Mouse (Mus musculus): Measurements from ENCODE around the gene Pbp2.

Gene Pbp2

DNA sequence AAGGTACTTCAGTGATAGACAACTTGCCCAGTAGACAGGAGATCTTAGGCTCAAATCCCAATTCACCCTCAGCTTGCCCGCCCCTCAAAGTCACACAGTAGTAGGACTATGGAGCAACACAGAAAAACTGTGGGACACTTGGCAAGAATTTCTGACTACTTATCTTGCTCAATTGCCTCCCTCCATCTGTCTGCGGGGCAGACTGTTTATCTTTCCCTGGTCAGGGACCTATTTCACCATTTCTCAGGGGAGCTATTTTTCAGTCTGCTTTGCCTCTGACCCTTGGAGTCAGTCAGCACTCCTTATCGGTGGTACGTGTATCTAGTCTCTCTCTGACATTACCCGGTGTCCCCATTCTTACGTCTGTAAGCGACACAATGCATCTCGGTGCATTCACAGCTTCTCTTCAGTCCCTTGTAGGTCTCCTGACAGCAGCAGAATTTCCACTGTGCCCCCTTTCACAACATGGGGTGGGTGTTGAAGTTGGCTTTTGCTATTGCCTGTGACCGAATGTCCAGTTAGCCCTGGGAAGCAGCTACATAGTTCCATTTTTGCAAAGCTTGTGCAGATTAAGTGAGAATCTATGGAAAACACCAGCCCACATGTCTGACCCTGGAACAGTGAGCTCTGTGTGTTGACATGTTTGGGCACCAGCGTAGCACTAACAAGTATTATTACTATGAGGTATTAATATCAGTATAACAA lies 7.6 kb downstream of the Pbp2 start:
- no peak for DNase-seq (ENCODE audit: low spot score in 2 of 2)

DNA sequence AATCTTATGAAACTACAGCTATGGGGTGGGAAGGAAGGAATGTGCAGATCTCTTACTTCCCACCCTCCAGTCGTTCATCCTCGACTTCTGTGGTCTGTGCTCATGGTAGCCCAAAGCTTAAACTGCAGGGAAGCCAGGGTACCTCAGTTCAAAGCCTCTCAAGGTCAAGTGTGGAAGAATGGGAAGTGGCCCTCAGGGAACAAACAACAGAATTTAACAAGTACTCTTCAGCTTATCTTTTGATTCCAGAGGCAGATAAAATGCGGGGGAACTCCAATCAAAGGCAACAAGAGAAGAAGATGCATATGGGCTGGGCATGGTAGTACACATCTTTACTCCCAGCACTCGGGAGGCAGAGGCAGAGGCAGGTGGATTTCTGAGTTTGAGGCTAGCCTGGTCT lies 9.7 kb downstream of the Pbp2 start:
- DNase-seq (ENCODE audit: low spot score in 2 of 2) = no peak

DNA sequence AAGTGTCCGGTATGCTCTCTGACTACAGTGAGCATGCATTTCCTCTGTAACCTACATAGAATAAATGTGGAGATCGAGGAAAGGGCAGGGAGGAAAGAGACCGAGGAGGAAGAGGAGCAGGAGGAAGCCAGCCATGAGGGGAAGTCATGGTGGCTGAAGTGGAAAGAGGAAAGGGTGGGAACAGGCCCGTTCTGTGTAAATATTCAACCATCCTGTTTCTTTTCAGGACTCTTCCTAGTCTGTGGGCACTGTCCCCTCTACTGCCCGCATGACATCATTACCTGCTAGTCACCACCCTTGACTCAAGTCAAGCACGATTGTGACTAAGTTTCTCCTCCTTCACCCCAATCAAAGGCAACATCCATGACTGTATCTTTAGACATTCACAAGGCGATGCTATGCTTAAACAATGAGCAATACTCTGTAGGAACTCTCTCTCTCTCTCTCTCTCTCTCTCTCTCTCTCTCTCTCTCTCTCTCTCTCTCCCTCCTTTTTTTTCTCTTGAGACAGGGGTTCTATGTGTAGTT lies 11.1 kb downstream of the Pbp2 start:
- no peak for DNase-seq (ENCODE audit: low spot score in 2 of 2)

DNA sequence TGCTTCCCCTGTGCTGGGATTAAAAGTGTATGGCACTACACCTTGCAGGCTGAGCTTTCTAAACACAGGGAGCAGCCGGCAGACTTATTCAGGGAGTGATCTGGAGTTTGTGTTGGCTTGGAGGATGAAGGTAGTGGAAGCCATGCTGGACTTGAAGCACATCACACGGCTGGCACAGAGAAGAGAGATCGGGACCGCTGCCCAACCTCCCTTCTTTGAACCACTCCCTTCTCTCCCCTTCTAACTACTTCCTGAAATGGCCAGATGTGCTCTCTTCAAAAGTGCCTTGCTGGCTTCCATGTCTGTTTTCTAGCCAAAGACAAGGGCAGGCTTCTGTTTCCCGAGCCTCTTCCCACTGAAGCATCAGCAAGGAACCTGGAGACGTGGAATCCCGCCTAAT lies 12.6 kb downstream of the Pbp2 start:
- DNase-seq (ENCODE audit: low spot score in 2 of 2) = no peak

- DNase-seq (ENCODE audit: low spot score in 2 of 2) = peak in 1 of 2 experiments; percentile 26
Observed at GRCm38 (mm10) chr6:135296267-135296666, 13.9 kb downstream of the Pbp2 start.

GRCm38 (mm10) chr6:135295082-135295861 lies 14.9 kb downstream of the Pbp2 start:
- DNase-seq (ENCODE audit: low spot score in 2 of 2) = peak in 1 of 2 experiments; percentile 15

DNA sequence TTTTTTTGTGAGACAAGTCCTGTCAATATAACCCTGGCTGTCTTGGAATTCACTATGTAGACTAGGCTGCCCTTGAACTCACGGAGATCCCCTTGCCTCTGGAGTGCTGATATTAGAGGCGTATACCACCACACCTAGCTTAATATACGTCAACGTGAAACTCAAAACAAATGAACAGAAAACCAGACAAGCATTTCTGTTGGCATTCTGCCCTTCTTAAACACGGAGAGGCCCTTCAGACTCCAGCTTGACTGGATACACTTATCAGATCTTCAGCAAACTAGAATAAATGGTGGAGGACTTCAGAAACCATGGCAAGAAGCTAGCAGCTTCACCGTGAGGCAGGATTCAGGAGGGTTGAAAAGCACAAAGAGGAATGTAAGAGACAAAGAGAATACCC lies 16.1 kb downstream of the Pbp2 start:
- no peak for DNase-seq (ENCODE audit: low spot score in 2 of 2)

GRCm38 (mm10) chr6:135292391-135292790 lies 17.8 kb downstream of the Pbp2 start:
- no peak for DNase-seq (ENCODE audit: low spot score in 2 of 2)

GRCm38 (mm10) chr6:135279856-135280255 lies 30.3 kb downstream of the Pbp2 start:
- DNase-seq (ENCODE audit: low spot score in 2 of 2) = no peak

- DNase-seq (ENCODE audit: low spot score in 2 of 2) = no peak
Observed at GRCm38 (mm10) chr6:135279286-135279685, 30.9 kb downstream of the Pbp2 start.

GRCm38 (mm10) chr6:135278302-135278701 lies 31.9 kb downstream of the Pbp2 start:
- DNase-seq (ENCODE audit: low spot score in 2 of 2) = no peak

DNA sequence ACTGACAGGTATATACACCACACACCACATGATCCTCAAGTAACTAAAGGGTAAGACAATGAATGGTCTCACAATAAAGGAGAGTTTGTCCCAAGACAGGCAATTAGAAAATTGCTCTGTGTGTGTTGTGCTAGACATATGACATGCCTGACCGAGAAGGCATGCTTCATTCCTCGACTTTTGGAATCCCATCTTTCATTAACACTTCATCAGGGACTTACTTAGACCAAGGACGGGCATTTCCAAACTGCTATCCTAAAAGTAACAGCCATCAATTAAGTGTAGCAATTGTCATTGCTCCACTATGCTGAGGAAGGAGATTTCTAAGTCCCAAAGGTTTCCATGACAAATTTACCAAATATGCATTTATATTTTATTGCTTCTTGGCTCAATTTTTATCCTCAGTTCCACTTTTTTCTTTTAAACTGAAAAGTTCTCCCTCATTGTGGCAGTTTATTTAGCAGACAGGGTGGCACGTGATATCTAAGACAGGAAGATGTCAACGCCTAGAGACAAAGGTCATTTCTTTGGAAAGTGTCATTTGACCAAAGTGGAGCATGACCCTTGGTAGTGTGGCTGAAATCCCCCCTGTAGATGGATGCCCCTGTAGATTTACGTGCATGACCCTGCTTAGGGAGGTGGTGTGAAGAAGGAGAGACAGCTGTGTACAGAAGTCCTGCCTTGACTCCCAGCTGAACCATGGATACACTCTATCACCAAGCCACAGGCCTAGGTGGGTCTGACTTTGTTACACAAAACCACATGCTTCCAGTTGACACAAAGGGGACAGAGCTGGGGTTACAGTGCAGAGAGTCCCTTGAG lies 33.5 kb downstream of the Pbp2 start:
- no peak for DNase-seq (ENCODE audit: low spot score in 2 of 2)

- DNase-seq (ENCODE audit: low spot score in 2 of 2) = no peak
Observed at GRCm38 (mm10) chr6:135275231-135275630, 35.0 kb downstream of the Pbp2 start.

- no peak for DNase-seq (ENCODE audit: low spot score in 2 of 2)
Observed at GRCm38 (mm10) chr6:135273066-135273465, 37.1 kb downstream of the Pbp2 start.

DNA sequence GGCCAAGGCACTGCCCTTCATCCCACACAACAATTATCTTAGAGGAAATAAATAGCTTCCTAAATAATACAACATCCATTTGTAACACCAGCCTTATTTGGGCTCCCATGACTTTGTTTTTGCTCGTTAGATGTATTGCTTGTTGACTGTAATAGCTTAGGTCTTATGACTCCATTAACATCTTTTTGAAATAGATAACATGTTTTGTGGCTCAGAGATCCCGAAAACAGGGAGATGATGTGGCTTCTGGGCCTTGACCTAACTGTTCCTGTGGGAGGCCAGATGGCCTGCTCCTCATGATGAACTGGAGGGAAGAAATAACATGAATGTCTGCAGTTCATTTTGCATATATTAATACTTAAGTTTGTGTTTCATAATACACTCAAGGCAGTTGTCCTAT lies 38.4 kb downstream of the Pbp2 start:
- no peak for DNase-seq (ENCODE audit: low spot score in 2 of 2)

- DNase-seq (ENCODE audit: low spot score in 2 of 2) = no peak
Observed at GRCm38 (mm10) chr6:135269626-135270025, 40.6 kb downstream of the Pbp2 start.

DNA sequence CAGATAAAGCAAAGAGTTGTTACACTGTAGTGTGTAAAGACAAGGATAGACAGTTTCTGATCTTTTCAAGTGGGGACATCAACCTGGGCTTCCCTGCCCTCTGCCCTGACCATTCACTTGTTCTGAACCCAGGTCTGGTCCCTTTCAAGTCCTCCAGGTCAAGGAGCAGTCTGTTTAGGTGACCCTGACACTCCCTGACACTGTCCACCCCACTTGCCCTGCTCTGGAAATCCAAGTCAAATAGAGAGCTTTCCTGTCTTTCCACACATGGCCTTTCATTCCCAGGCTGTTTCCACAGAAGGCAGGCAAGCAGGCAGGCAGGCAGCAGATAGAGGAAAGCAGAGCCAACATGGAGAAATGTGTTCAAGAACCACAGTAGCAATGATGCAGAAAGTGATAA lies 41.8 kb downstream of the Pbp2 start:
- no peak for DNase-seq (ENCODE audit: low spot score in 2 of 2)

DNA sequence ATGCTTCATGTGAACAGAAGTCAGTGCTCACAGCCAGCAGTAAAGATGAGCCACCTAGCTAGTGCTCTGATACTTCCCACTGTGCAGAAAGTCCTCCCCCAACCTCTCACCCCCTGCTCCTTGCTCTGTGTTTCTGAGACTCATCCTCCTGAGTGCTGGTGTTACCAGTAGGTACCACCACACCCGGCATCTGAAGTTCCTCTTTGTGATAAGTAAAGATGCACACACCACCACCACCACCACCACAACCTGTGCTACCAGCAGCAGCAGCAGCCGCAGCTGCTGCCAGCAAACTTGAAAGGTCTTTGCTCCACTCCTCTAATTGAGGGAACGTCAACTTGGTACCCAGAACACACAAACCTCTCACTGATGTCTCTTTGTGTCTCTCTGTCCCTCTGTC lies 43.0 kb downstream of the Pbp2 start:
- DNase-seq (ENCODE audit: low spot score in 2 of 2) = no peak

DNA sequence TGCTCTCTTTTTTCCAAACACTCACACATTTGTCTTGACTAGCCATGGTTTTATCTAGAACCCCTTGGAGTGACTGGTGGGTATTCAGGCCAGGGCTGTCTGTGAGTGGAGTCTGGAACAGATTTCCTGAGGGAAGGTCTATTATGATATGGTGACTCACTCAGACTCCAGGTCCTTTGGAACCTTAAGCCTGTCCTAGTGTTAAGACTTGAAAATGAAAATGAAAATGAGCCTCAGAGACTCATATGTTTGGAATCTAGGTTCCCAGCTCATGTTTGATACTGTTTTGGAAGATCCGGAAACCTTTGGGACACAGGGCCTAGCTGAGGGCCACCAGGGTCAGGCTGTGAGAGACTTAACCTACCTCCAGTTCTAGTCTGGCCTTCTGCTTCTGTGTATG lies 44.1 kb downstream of the Pbp2 start:
- DNase-seq (ENCODE audit: low spot score in 2 of 2) = no peak

DNA sequence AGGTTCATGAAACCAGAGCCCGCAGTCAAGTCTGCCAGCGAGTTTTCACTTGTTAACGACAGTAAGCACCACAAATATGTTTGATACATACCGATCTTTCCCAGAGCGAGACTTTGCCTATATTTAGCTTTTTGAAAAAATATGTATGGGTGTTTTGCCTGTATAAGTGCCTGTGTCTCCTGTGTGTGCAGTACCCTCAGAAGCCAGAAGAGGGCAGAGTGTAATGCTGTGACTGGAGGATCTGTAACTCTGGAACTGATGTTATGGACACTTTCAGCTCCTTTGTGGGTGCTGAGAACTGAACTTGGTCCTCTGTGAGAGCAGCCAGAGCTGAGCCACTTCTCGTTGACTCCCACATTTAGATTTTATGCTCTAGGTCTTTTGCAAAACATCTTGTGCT lies 46.1 kb downstream of the Pbp2 start:
- no peak for DNase-seq (ENCODE audit: low spot score in 2 of 2)

GRCm38 (mm10) chr6:135262565-135262964 lies 47.6 kb downstream of the Pbp2 start:
- DNase-seq (ENCODE audit: low spot score in 2 of 2) = no peak

DNA sequence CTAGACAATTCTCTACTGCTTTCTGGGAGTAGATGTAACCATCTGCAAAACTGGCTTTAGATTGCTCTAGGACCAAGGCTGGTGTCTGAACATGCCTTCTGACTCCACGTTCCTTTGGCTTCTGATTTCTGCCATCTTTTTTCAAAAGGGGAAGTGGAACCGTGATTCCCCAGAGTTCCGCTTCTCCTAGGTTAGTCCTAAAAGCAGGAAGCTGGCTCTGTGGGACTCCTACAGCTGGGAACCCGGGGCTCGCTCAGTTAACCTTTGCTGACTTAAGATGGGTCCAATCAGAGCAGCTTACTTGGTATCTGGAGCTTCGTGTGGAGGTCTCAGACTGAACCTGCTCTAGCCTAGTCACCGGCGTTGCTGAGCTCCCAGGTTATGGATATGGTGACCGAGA lies 49.1 kb downstream of the Pbp2 start:
- no peak for DNase-seq (ENCODE audit: low spot score in 2 of 2)

Data from left cerebral cortex, adult 9 months (tissue).